Mouse (Mus musculus) 3134 (cell line): ENCODE measurements at regions not wholly inside any gene's neighbourhood (a gene's known extent, or its start where the extent isn't known, plus 50 kb on each side); places are given as distances from the start of the nearest gene placed in this dataset.

Experiments used
- DNase-seq: peaks from one replicate; pipeline ENCODE4 v3.0.0-alpha.2; 2011; ENCODE audit warnings: low spot score; ENCODE audit not compliant: insufficient read length; ENCODE audit errors: extremely low read depth

GRCm38 (mm10) chr9:13973600-13973999 lies 146.1 kb downstream of the Fam76b start:
- no peak for DNase-seq

GRCm38 (mm10) chr9:13974870-13975269 lies 147.4 kb downstream of the Fam76b start:
- DNase-seq, result no peak

GRCm38 (mm10) chr9:13978842-13979241 lies 151.3 kb downstream of the Fam76b start:
- DNase-seq, result no peak

- DNase-seq, result no peak
Observed at GRCm38 (mm10) chr9:13987486-13987885, 160.0 kb downstream of the Fam76b start.

- DNase-seq, result no peak
Observed at GRCm38 (mm10) chr9:13988901-13989300, 161.4 kb downstream of the Fam76b start.

GRCm38 (mm10) chr9:13990960-13991359 lies 163.4 kb downstream of the Fam76b start:
- no peak for DNase-seq

- no peak for DNase-seq
Observed at GRCm38 (mm10) chr9:13992728-13993127, 165.2 kb downstream of the Fam76b start.

GRCm38 (mm10) chr9:13999358-13999757 lies 171.8 kb downstream of the Fam76b start:
- DNase-seq, result no peak

GRCm38 (mm10) chr9:14001517-14001916 lies 174.0 kb downstream of the Fam76b start:
- no peak for DNase-seq

GRCm38 (mm10) chr9:14002236-14002635 lies 174.7 kb downstream of the Fam76b start:
- DNase-seq, result no peak

GRCm38 (mm10) chr9:14003163-14003562 lies 175.6 kb downstream of the Fam76b start:
- no peak for DNase-seq

- DNase-seq, result no peak
Observed at GRCm38 (mm10) chr9:14006233-14006984, 178.9 kb downstream of the Fam76b start.

GRCm38 (mm10) chr9:14009451-14009850 lies 181.9 kb downstream of the Fam76b start:
- no peak for DNase-seq

GRCm38 (mm10) chr9:14010261-14010949 lies 182.9 kb downstream of the Fam76b start:
- peak; percentile 5 for DNase-seq

- no peak for DNase-seq
Observed at GRCm38 (mm10) chr9:14024216-14024615, 196.7 kb downstream of the Fam76b start.

GRCm38 (mm10) chr9:14024701-14025100 lies 197.2 kb downstream of the Fam76b start:
- DNase-seq, result no peak

GRCm38 (mm10) chr9:14028056-14028455 lies 200.5 kb downstream of the Fam76b start:
- no peak for DNase-seq

GRCm38 (mm10) chr9:14031358-14032047 lies 204.0 kb downstream of the Fam76b start:
- no peak for DNase-seq

- no peak for DNase-seq
Observed at GRCm38 (mm10) chr9:14032048-14032362, 204.5 kb downstream of the Fam76b start.

GRCm38 (mm10) chr9:14035526-14035925 lies 208.0 kb downstream of the Fam76b start:
- no peak for DNase-seq

- DNase-seq, result no peak
Observed at GRCm38 (mm10) chr9:14041900-14042435, 214.5 kb downstream of the Fam76b start.
